Mouse (Mus musculus): ENCODE measurements at regions not wholly inside any gene's neighbourhood (a gene's known extent, or its start where the extent isn't known, plus 50 kb on each side); places are given as distances from the start of the nearest gene placed in this dataset.

GRCm38 (mm10) chr16:79718230-79718629, 627.3 kb upstream of the Tmprss15 start:
- DNase-seq (ENCODE audit: low spot score in 2 of 2): peak in 1 of 2 experiments; percentile 5

GRCm38 (mm10) chr16:79692444-79692843, 601.5 kb upstream of the Tmprss15 start:
- no peak for DNase-seq (ENCODE audit: low spot score in 2 of 2)

- no peak for DNase-seq (ENCODE audit: low spot score in 2 of 2)
Measured at GRCm38 (mm10) chr16:79651162-79651741, 560.4 kb upstream of the Tmprss15 start.

- DNase-seq (ENCODE audit: low spot score in 2 of 2): no peak
Measured at GRCm38 (mm10) chr16:79640898-79641297, 550.0 kb upstream of the Tmprss15 start.

GRCm38 (mm10) chr16:79627139-79627538, 536.2 kb upstream of the Tmprss15 start:
- no peak for DNase-seq (ENCODE audit: low spot score in 2 of 2)

GRCm38 (mm10) chr16:79611002-79611401, 520.1 kb upstream of the Tmprss15 start:
- no peak for DNase-seq (ENCODE audit: low spot score in 2 of 2)

GRCm38 (mm10) chr16:79590891-79591290, 500.0 kb upstream of the Tmprss15 start:
- no peak for DNase-seq (ENCODE audit: low spot score in 2 of 2)

- DNase-seq (ENCODE audit: low spot score in 2 of 2): no peak
Measured at GRCm38 (mm10) chr16:79585745-79586144, 494.8 kb upstream of the Tmprss15 start.

- DNase-seq (ENCODE audit: low spot score in 2 of 2): no peak
Measured at GRCm38 (mm10) chr16:79570867-79571266, 480.0 kb upstream of the Tmprss15 start.

GRCm38 (mm10) chr16:79534370-79534769, 443.5 kb upstream of the Tmprss15 start:
- no peak for DNase-seq (ENCODE audit: low spot score in 2 of 2)

- no peak for DNase-seq (ENCODE audit: low spot score in 2 of 2)
Measured at GRCm38 (mm10) chr16:79492493-79492892, 401.6 kb upstream of the Tmprss15 start.

- DNase-seq (ENCODE audit: low spot score in 2 of 2): no peak
Measured at GRCm38 (mm10) chr16:79450871-79451270, 360.0 kb upstream of the Tmprss15 start.

GRCm38 (mm10) chr16:79449732-79450131, 358.8 kb upstream of the Tmprss15 start:
- no peak for DNase-seq (ENCODE audit: low spot score in 2 of 2)

GRCm38 (mm10) chr16:79407385-79407784, 316.5 kb upstream of the Tmprss15 start:
- DNase-seq (ENCODE audit: low spot score in 2 of 2): no peak

GRCm38 (mm10) chr16:79406216-79406615, 315.3 kb upstream of the Tmprss15 start:
- DNase-seq (ENCODE audit: low spot score in 2 of 2): peak in 1 of 2 experiments; percentile 40

GRCm38 (mm10) chr16:79404064-79404463, 313.2 kb upstream of the Tmprss15 start:
- DNase-seq (ENCODE audit: low spot score in 2 of 2): no peak

GRCm38 (mm10) chr16:79400100-79400499, 309.2 kb upstream of the Tmprss15 start:
- no peak for DNase-seq (ENCODE audit: low spot score in 2 of 2)

- no peak for DNase-seq (ENCODE audit: low spot score in 2 of 2)
Measured at GRCm38 (mm10) chr16:79398476-79398875, 307.6 kb upstream of the Tmprss15 start.

- no peak for DNase-seq (ENCODE audit: low spot score in 2 of 2)
Measured at GRCm38 (mm10) chr16:79394425-79394824, 303.5 kb upstream of the Tmprss15 start.

GRCm38 (mm10) chr16:79386421-79386820, 295.5 kb upstream of the Tmprss15 start:
- DNase-seq (ENCODE audit: low spot score in 2 of 2): no peak

- DNase-seq (ENCODE audit: low spot score in 2 of 2): no peak
Measured at GRCm38 (mm10) chr16:79350127-79350526, 259.2 kb upstream of the Tmprss15 start.

GRCm38 (mm10) chr16:79342453-79342852, 251.6 kb upstream of the Tmprss15 start:
- DNase-seq (ENCODE audit: low spot score in 2 of 2): no peak

GRCm38 (mm10) chr16:79336416-79336815, 245.5 kb upstream of the Tmprss15 start:
- DNase-seq (ENCODE audit: low spot score in 2 of 2): no peak

GRCm38 (mm10) chr16:79336016-79336415, 245.1 kb upstream of the Tmprss15 start:
- no peak for DNase-seq (ENCODE audit: low spot score in 2 of 2)
